Mouse (Mus musculus) myocyte (in vitro differentiated cells): ENCODE measurements around the gene Mtap.

Experiments used
- CEBPB ChIP-seq: IDR thresholded peaks from 2 replicates; pipeline ENCODE4 v1.6.1; 2011; ENCODE audit warnings: mild to moderate bottlenecking, moderate library complexity; ENCODE audit not compliant: poor library complexity, insufficient read depth, severe bottlenecking
- E2F4 ChIP-seq: IDR thresholded peaks from one replicate; pipeline ENCODE4 v1.6.1; 2011; ENCODE audit warnings: mild to moderate bottlenecking, control low read depth, moderate library complexity; ENCODE audit not compliant: insufficient read depth
- MAX ChIP-seq: IDR thresholded peaks from one replicate; pipeline ENCODE4 v1.6.1; 2011; ENCODE audit warnings: low read depth, mild to moderate bottlenecking, control low read depth
- MYOD1 ChIP-seq, 3 experiments: IDR thresholded peaks; one replicate each; pipeline ENCODE4 v1.6.1; 2011; ENCODE audit warnings: control low read depth in 2 of 3, low read depth in 2 of 3, mild to moderate bottlenecking in 2 of 3, moderate library complexity in 1 of 3; ENCODE audit not compliant: insufficient read length in 2 of 3, control insufficient read depth in 1 of 3
- MYOG ChIP-seq, 3 experiments: IDR thresholded peaks; one replicate each; pipeline ENCODE4 v1.6.1; 2011; ENCODE audit warnings: control low read depth in 2 of 3, low read depth in 2 of 3, mild to moderate bottlenecking in 2 of 3; ENCODE audit not compliant: insufficient read length in 2 of 3, control insufficient read depth in 1 of 3, insufficient read depth in 1 of 3
- POLR2A ChIP-seq: IDR thresholded peaks from one replicate; pipeline ENCODE4 v1.6.1; 2011; ENCODE audit warnings: low read depth, mild to moderate bottlenecking, control low read depth, moderate library complexity; ENCODE audit not compliant: insufficient read length
- REST ChIP-seq: IDR thresholded peaks from one replicate; pipeline ENCODE4 v1.6.1; 2011; ENCODE audit warnings: mild to moderate bottlenecking, control low read depth, moderate library complexity; ENCODE audit not compliant: insufficient read depth, insufficient read length
- TCF3 ChIP-seq: IDR thresholded peaks from one replicate; pipeline ENCODE4 v1.6.1; 2011; ENCODE audit warnings: low read depth, control low read depth; ENCODE audit not compliant: insufficient read length
- USF1 ChIP-seq: IDR thresholded peaks from one replicate; pipeline ENCODE4 v1.6.1; 2011; ENCODE audit warnings: low read depth, mild to moderate bottlenecking, control low read depth, moderate library complexity

DNA sequence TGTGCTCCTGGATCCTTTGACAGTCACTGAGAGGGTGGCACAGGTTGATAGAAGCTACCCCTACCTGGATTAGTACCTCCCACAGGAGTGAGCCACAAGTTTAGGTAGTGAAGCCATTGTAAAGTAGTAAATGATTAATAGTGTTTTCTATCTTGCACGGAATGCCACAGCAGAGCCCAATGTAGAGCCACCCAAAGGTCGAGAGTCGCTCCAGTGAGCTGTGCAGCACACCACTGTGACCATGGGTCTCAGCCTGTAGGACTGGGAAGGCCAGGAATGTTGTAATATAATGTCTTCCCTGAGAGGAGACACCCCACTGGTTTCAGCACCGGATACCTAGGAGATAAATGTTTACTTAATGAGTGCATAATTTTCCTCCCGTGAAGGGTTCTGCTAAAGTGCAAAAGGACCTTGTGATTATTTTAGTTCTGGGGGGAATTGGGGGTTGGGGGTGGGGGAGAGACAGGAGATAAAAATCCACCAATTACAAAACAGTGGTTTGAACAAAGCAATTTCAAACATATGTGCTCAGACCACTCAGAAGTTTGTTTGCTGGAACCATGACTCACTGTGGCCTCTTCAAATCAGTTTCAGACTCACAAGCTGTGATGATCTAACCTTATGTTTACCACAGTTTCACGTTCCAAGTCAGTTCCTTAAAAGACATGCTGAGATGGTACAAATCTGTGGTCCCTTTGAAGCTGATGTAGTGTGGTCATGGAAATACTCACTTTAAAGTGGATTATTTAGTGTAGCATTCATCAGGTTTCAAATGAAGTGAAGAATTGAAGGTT is 40.8 kb downstream of the Mtap start:
- TF ChIP-seq POLR2A (no peak), TCF3 (no peak), MAX (no peak), CEBPB (no peak), USF1 (no peak), E2F4 (no peak), MYOG (IDR thresholded peaks at IDR 0.05; ENCODE audit: control insufficient read depth in 1 of 3, insufficient read depth in 1 of 3, insufficient read length in 2 of 3, low read depth in 2 of 3) (no peak), MYOD1 (IDR thresholded peaks at IDR 0.05; ENCODE audit: control insufficient read depth in 1 of 3, insufficient read length in 2 of 3, low read depth in 2 of 3) (no peak), REST (no peak)
